8 mouse cellular contexts compared by ENCODE assay signal in the genomic region with DNA sequence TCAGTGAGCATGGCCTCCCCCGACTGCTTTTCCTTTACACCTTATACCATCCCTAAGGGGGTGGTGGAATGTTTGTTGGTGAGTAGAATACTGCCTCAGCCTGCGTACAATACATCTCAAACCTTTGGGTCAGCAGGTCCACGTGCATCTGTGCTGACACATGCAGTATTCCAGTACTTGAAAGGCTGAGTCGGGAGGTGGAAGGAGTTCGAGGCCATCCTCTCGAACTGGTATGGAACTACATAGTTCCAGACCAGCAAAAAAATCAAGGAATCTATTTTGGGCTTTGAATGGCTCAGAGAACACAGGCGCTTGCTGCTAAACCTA. TPM values are rescaled to one million over a fixed set of nuclear protein-coding genes. Genes with fewer than 3 reads are reported as not detected.
DNase-seq lines count a peak whose midpoint lies in the region; ATAC-seq and TF ChIP-seq lines count a peak whose summit lies in the region.

No protein-coding gene starts in this region.

- H3K4me3 ChIP-seq in cerebellum, adult 2 months (replicated peaks; ENCODE audit: insufficient read depth, low read depth, low read length), result peak overlapping the region; percentile 84
- peak overlapping the region; percentile 89 for H3K4me3 ChIP-seq in testis, adult 2 months (ENCODE audit: control insufficient read depth, low read depth, low read length)
- H3K4me3 ChIP-seq in liver, embryonic 15.5 days (replicated peaks), result peak overlapping the region; percentile 72

- peak overlapping the region; percentile 70 for H3K9ac ChIP-seq in liver, embryonic 15.5 days

- H3K27me3 ChIP-seq in cerebellum, adult 2 months (ENCODE audit: control insufficient read depth, insufficient read depth, low read length), result no peaks in the 10 kb centered on the region
- no peaks in the 10 kb centered on the region for H3K27me3 ChIP-seq in testis, adult 2 months (ENCODE audit: control insufficient read depth, insufficient read depth, low read length)
- no peaks in the 10 kb centered on the region for H3K27me3 ChIP-seq in liver, embryonic 15.5 days

- H3K36me3 ChIP-seq in testis, adult 2 months (ENCODE audit: control insufficient read depth, insufficient read depth, low read length), result no peaks in the 10 kb centered on the region
- peaks cover 35% of the 10 kb centered on the region for H3K36me3 ChIP-seq in liver, embryonic 15.5 days (replicated peaks)

- no peaks in the 10 kb centered on the region for H3K9me3 ChIP-seq in liver, embryonic 15.5 days (replicated peaks)

- H3K4me1 ChIP-seq in cerebellum, adult 2 months (ENCODE audit: control insufficient read depth, insufficient read depth, low read length), result peaks cover 5% of the 10 kb centered on the region
- peaks cover 17% of the 10 kb centered on the region for H3K4me1 ChIP-seq in testis, adult 2 months (ENCODE audit: control insufficient read depth, insufficient read depth, low read length)
- peaks cover 36% of the 10 kb centered on the region for H3K4me1 ChIP-seq in liver, embryonic 15.5 days (replicated peaks)

- no peak for TF ChIP-seq CTCF in cerebellum, adult 2 months (IDR thresholded peaks at IDR 0.05; ENCODE audit: borderline replicate concordance, insufficient read depth, low read depth, low read length)
- TF ChIP-seq CTCF in testis, adult 2 months (IDR thresholded peaks at IDR 0.05; ENCODE audit: control insufficient read depth, insufficient read depth, insufficient replicate concordance, low read depth, low read length), result no peak

- WGBS in cerebellum, adult 2 months, result 3% methylated on average over 7 of the region's 7 CpGs
- 5% methylated on average over 7 of the region's 7 CpGs for WGBS in liver, embryonic 15.5 days (ENCODE audit: insufficient replicate concordance)

- no peak for ATAC-seq in liver, embryonic 15.5 days (ENCODE audit: insufficient read depth)

- no peak for TF ChIP-seq POLR2A in cerebellum, adult 2 months (IDR thresholded peaks at IDR 0.05; ENCODE audit: borderline replicate concordance, insufficient read depth, low read length)
- TF ChIP-seq POLR2A in testis, adult 2 months (IDR thresholded peaks at IDR 0.05; ENCODE audit: control insufficient read depth, low read depth, low read length), result no peak

- peak overlapping the region; percentile 10; the same call in 1 of the 2 replicates for H3K27ac ChIP-seq in cerebellum, adult 2 months (ENCODE audit: insufficient read depth, low read length)
- peak overlapping the region; percentile 56 for H3K27ac ChIP-seq in testis, adult 2 months (ENCODE audit: control insufficient read depth, insufficient read depth, low read depth, low read length)
- H3K27ac ChIP-seq in liver, embryonic 15.5 days (replicated peaks), result peak overlapping the region; percentile 84

- H3K4me2 ChIP-seq in liver, embryonic 15.5 days, result peak overlapping the region; percentile 77

- DNase-seq in cerebellum, adult 2 months, result no peak
- DNase-seq in cerebellum, adult 11-12 months, result no peak
- no peak for DNase-seq in testis, postnatal 14 days (ENCODE audit: low spot score)
- no peak for DNase-seq in layer of hippocampus, postnatal 36 days
- DNase-seq in adrenal gland, postnatal 10 days, result no peak
- DNase-seq in layer of hippocampus, postnatal 10 days (ENCODE audit: low spot score in 2 of 2), result no peak

RNA-seq across cellular contexts. Expression of gene Tmed1, which starts 0.6 kb away (rescaled TPM):
- 25.9 and 26.4 TPM in 2 replicates for polyA plus RNA-seq in cerebellum, adult 2 months (2012; rRNA removed)
- 21.3 and 22.4 TPM in 2 replicates for polyA plus RNA-seq in testis, adult 2 months (2012; rRNA removed)
- 31.5 and 33.6 TPM in 2 replicates for polyA plus RNA-seq in liver, embryonic 15.5 days (2015; fragmentation: Nextera tagmentation; extraction: Ambion mirVana)
- 10 to 100 TPM; 10.6 to 11.4 TPM for total RNA-seq in layer of hippocampus, postnatal 36 days (2021)
- total RNA-seq in adrenal gland, postnatal 10 days (2021), result 10 to 100 TPM; 30.3 to 30.4 TPM
- total RNA-seq in layer of hippocampus, postnatal 10 days (2021), result 10 to 100 TPM; 17.7 to 21.2 TPM

RNA-seq across cellular contexts. Expression of gene AB124611, which starts 15.3 kb away (rescaled TPM):
- 0.28 and 0.29 TPM in 2 replicates for polyA plus RNA-seq in cerebellum, adult 2 months (2012; rRNA removed)
- polyA plus RNA-seq in testis, adult 2 months (2012; rRNA removed), result 0.17 and 0.23 TPM in 2 replicates
- 9.5 and 10.5 TPM in 2 replicates for polyA plus RNA-seq in liver, embryonic 15.5 days (2015; fragmentation: Nextera tagmentation; extraction: Ambion mirVana)
- under 1 TPM in 1 of 2 experiments, not detected in 1; 0.33 TPM for total RNA-seq in layer of hippocampus, postnatal 36 days (2021)
- 1 to 10 TPM; 4.2 to 4.7 TPM for total RNA-seq in adrenal gland, postnatal 10 days (2021)
- total RNA-seq in layer of hippocampus, postnatal 10 days (2021), result under 1 TPM; 0.30 to 0.67 TPM

RNA-seq across cellular contexts. Expression of gene Carm1, which starts 36.0 kb away (rescaled TPM):
- polyA plus RNA-seq in cerebellum, adult 2 months (2012; rRNA removed), result 51.0 and 57.1 TPM in 2 replicates
- polyA plus RNA-seq in testis, adult 2 months (2012; rRNA removed), result 240 and 245 TPM in 2 replicates
- 18.2 and 23.1 TPM in 2 replicates for polyA plus RNA-seq in liver, embryonic 15.5 days (2015; fragmentation: Nextera tagmentation; extraction: Ambion mirVana)
- 10 to 100 TPM; 75.6 to 81.5 TPM for total RNA-seq in layer of hippocampus, postnatal 36 days (2021)
- 10 to 100 TPM; 45.1 to 65.4 TPM for total RNA-seq in adrenal gland, postnatal 10 days (2021)
- total RNA-seq in layer of hippocampus, postnatal 10 days (2021), result 10 to 100 TPM; 75.7 to 84.3 TPM

Comparison
In these comparisons a context has a peak if more than half of its experiments do, and no peak if none do; other contexts are left out.
1. H3K27ac ChIP-seq: peak in every context shown above with its lines; median percentile 84 in liver, embryonic 15.5 days; 56 in testis, adult 2 months; 10 in cerebellum, adult 2 months.